Mouse (Mus musculus): Measurements from ENCODE around the gene Kif26b.

The Kif26b gene

GRCm38 (mm10) chr1:178528431-178529351, at the start of gene Kif26b:
TSS of gene Kif26b (plus strand) at chr1:178529125.
- DNase-seq (ENCODE audit: low read depth, low spot score): no peak

- no peak for DNase-seq (ENCODE audit: low read depth, low spot score)
Measured at GRCm38 (mm10) chr1:178483854-178484253, 45.1 kb upstream of the Kif26b start.

- DNase-seq (ENCODE audit: low read depth, low spot score): no peak
Measured at GRCm38 (mm10) chr1:178485138-178485867, 43.6 kb upstream of the Kif26b start.

GRCm38 (mm10) chr1:178485868-178486220, 43.1 kb upstream of the Kif26b start:
- DNase-seq (ENCODE audit: low read depth, low spot score): no peak

- no peak for DNase-seq (ENCODE audit: low read depth, low spot score)
Measured at GRCm38 (mm10) chr1:178486828-178487227, 42.1 kb upstream of the Kif26b start.

GRCm38 (mm10) chr1:178489127-178489526, 39.8 kb upstream of the Kif26b start:
- DNase-seq (ENCODE audit: low read depth, low spot score): no peak

- no peak for DNase-seq (ENCODE audit: low read depth, low spot score)
Measured at GRCm38 (mm10) chr1:178491733-178492132, 37.2 kb upstream of the Kif26b start.

- no peak for DNase-seq (ENCODE audit: low read depth, low spot score)
Measured at GRCm38 (mm10) chr1:178492493-178492892, 36.4 kb upstream of the Kif26b start.

- DNase-seq (ENCODE audit: low read depth, low spot score): no peak
Measured at GRCm38 (mm10) chr1:178496186-178496585, 32.7 kb upstream of the Kif26b start.

GRCm38 (mm10) chr1:178496841-178497240, 32.1 kb upstream of the Kif26b start:
- DNase-seq (ENCODE audit: low read depth, low spot score): no peak

GRCm38 (mm10) chr1:178506938-178507337, 22.0 kb upstream of the Kif26b start:
- DNase-seq (ENCODE audit: low read depth, low spot score): no peak

GRCm38 (mm10) chr1:178512323-178513031, 16.4 kb upstream of the Kif26b start:
- no peak for DNase-seq (ENCODE audit: low read depth, low spot score)

- no peak for DNase-seq (ENCODE audit: low read depth, low spot score)
Measured at GRCm38 (mm10) chr1:178513954-178514353, 15.0 kb upstream of the Kif26b start.

- DNase-seq (ENCODE audit: low read depth, low spot score): no peak
Measured at GRCm38 (mm10) chr1:178515839-178516238, 13.1 kb upstream of the Kif26b start.

GRCm38 (mm10) chr1:178522389-178522788, 6.5 kb upstream of the Kif26b start:
- no peak for DNase-seq (ENCODE audit: low read depth, low spot score)

- no peak for DNase-seq (ENCODE audit: low read depth, low spot score)
Measured at GRCm38 (mm10) chr1:178523152-178523551, 5.8 kb upstream of the Kif26b start.

- no peak for DNase-seq (ENCODE audit: low read depth, low spot score)
Measured at GRCm38 (mm10) chr1:178527185-178527546, 1.8 kb upstream of the Kif26b start.

GRCm38 (mm10) chr1:178527547-178528361, 1.2 kb upstream of the Kif26b start:
- no peak for DNase-seq (ENCODE audit: low read depth, low spot score)

- DNase-seq (ENCODE audit: low read depth, low spot score): no peak
Measured at GRCm38 (mm10) chr1:178529512-178530300, 781 bp downstream of the Kif26b start.

GRCm38 (mm10) chr1:178530301-178531078, 1.6 kb downstream of the Kif26b start:
- no peak for DNase-seq (ENCODE audit: low read depth, low spot score)
